Mouse (Mus musculus) lung, postnatal 0 days (tissue): ENCODE measurements around the gene Commd6.

Experiments
- CTCF ChIP-seq: IDR thresholded peaks from 2 replicates; pipeline ENCODE4 v1.5.1; 2016; ENCODE audit warnings: antibody characterized with exemption, mild to moderate bottlenecking
- EP300 ChIP-seq: IDR thresholded peaks from 2 replicates; pipeline ENCODE4 v1.6.1; 2016; ENCODE audit warnings: antibody characterized with exemption, mild to moderate bottlenecking, control low read depth

- no peak for TF ChIP-seq CTCF
- no peak for TF ChIP-seq EP300
Observed at GRCm38 (mm10) chr14:101617680-101618079, 22.8 kb downstream of the Commd6 start.
